Mouse (Mus musculus): Measurements from ENCODE around the gene Rtn2. TPM values are rescaled to one million over a fixed set of nuclear protein-coding genes. Genes with fewer than 3 reads are reported as not detected.
A peak's percentile ranks its signal among the peaks of the same experiment; 100 is the strongest.

Gene Rtn2
- total and polyA plus RNA-seq, 2 experiments from 2014 or later, result 104 to 172 TPM

DNA sequence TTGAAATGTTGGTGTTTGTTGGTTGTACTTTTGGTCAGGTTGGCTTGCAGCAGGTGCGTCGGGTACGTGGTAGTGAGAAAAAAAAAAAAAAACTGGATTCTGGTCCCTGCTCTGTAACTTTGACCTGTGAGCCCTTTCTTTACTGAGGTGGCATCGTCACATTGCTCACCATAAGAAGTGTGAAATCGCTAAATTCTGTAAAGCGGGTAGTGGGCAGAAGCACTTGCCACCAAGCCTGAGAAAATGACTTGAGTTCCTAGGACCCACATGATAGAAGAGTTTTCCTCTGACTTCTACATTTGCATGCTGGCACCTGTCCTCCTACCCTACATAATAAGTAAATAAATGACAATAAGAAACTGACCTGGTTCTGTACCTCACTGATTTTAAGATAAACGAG is 38.2 kb downstream of the Rtn2 start:
- no peaks in the 10 kb centered on the region for H3K9me3 ChIP-seq (ENCODE audit: low read length)
- peak overlapping the region; percentile 40; the same call in 1 of the 2 replicates for H3K4me3 ChIP-seq (ENCODE audit: low read depth, low read length)
- H3K36me3 ChIP-seq (ENCODE audit: insufficient read depth, low read length), result no peaks in the 10 kb centered on the region
- peaks cover 5% of the 10 kb centered on the region; the same call in 1 of the 2 replicates for H3K4me1 ChIP-seq (ENCODE audit: insufficient read depth, low read length)
- no peak for TF ChIP-seq CTCF (IDR thresholded peaks at IDR 0.05)
- no peak overlapping the region for H3K27ac ChIP-seq (ENCODE audit: low read depth, low read length)
- ATAC-seq (ENCODE audit: low FRiP score) (no peak), DNase-seq (ENCODE audit: low spot score) (no peak)
- no peaks in the 10 kb centered on the region for H3K27me3 ChIP-seq (ENCODE audit: insufficient read depth, low read length)
- H3K9ac ChIP-seq (replicated peaks; ENCODE audit: low read length, poor library complexity, severe bottlenecking), result no peak overlapping the region; the same call in 1 of the 2 replicates
- H3K4me2 ChIP-seq (ENCODE audit: low read depth, low read length, poor library complexity, severe bottlenecking), result peak overlapping the region; percentile 79
- 35% methylated on average over 7 of the region's 7 CpGs for WGBS

GRCm38 (mm10) chr7:19321464-19321863 is 39.0 kb downstream of the Rtn2 start:
- Histone ChIP-seq H3K9me3 (ENCODE audit: low read length) (no peaks in the 10 kb centered on the region), H3K4me3 (ENCODE audit: low read depth, low read length) (no peak overlapping the region), H3K27ac (ENCODE audit: low read depth, low read length) (no peak overlapping the region), H3K4me2 (ENCODE audit: low read depth, low read length, poor library complexity, severe bottlenecking) (no peak overlapping the region), H3K36me3 (ENCODE audit: insufficient read depth, low read length) (no peaks in the 10 kb centered on the region), H3K27me3 (ENCODE audit: insufficient read depth, low read length) (no peaks in the 10 kb centered on the region), H3K9ac (replicated peaks; ENCODE audit: low read length, poor library complexity, severe bottlenecking) (no peak overlapping the region), H3K4me1 (ENCODE audit: insufficient read depth, low read length) (peaks cover 7% of the 10 kb centered on the region)
- 71% methylated on average over 5 of the region's 5 CpGs for WGBS
- TF ChIP-seq CTCF (IDR thresholded peaks at IDR 0.05), result no peak
- no peak for ATAC-seq (ENCODE audit: low FRiP score)
- DNase-seq (ENCODE audit: low spot score), result no peak

GRCm38 (mm10) chr7:19322489-19322888 is 40.1 kb downstream of the Rtn2 start:
- no peak for DNase-seq (ENCODE audit: low spot score)
- Histone ChIP-seq H3K27ac (ENCODE audit: low read depth, low read length) (no peak overlapping the region), H3K27me3 (ENCODE audit: insufficient read depth, low read length) (no peaks in the 10 kb centered on the region), H3K36me3 (ENCODE audit: insufficient read depth, low read length) (no peaks in the 10 kb centered on the region), H3K4me2 (ENCODE audit: low read depth, low read length, poor library complexity, severe bottlenecking) (no peak overlapping the region), H3K9ac (replicated peaks; ENCODE audit: low read length, poor library complexity, severe bottlenecking) (no peak overlapping the region), H3K4me1 (ENCODE audit: insufficient read depth, low read length) (peaks cover 10% of the 10 kb centered on the region), H3K9me3 (ENCODE audit: low read length) (no peaks in the 10 kb centered on the region), H3K4me3 (ENCODE audit: low read depth, low read length) (no peak overlapping the region)
- no peak for TF ChIP-seq CTCF (IDR thresholded peaks at IDR 0.05)
- WGBS, result 61% methylated on average over 9 of the region's 9 CpGs
- no peak for ATAC-seq (ENCODE audit: low FRiP score)

DNA sequence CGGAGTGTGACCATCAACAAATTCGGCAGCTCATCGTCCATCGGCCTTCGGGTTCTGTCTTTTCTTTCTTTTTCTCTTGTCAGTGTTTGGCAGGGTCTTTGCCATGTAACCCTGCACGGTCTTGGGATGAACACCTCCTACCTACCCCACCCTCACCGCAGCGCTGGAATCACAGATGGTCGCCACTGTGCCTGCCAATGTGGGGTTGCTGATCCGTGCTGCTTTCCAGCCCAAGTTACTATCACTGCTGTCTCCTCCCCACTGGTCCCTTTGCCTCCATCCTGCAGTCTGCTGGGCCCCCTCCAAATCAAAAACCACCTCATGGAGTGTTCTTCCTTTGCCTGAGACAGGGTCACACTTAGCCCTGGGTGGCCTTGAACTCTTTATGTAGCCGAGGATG is 41.8 kb downstream of the Rtn2 start:
- H3K9me3 ChIP-seq (ENCODE audit: low read length), result no peaks in the 10 kb centered on the region
- no peak overlapping the region for H3K4me2 ChIP-seq (ENCODE audit: low read depth, low read length, poor library complexity, severe bottlenecking)
- no peaks in the 10 kb centered on the region for H3K36me3 ChIP-seq (ENCODE audit: insufficient read depth, low read length)
- no peaks in the 10 kb centered on the region for H3K27me3 ChIP-seq (ENCODE audit: insufficient read depth, low read length)
- H3K4me3 ChIP-seq (ENCODE audit: low read depth, low read length), result no peak overlapping the region
- no peak for TF ChIP-seq CTCF (IDR thresholded peaks at IDR 0.05)
- DNase-seq (ENCODE audit: low spot score) (no peak), ATAC-seq (ENCODE audit: low FRiP score) (no peak)
- no peak overlapping the region for H3K9ac ChIP-seq (replicated peaks; ENCODE audit: low read length, poor library complexity, severe bottlenecking)
- H3K4me1 ChIP-seq (ENCODE audit: insufficient read depth, low read length), result peaks cover 10% of the 10 kb centered on the region
- no peak overlapping the region for H3K27ac ChIP-seq (ENCODE audit: low read depth, low read length)
- 84% methylated on average over 11 of the region's 11 CpGs for WGBS

GRCm38 (mm10) chr7:19325262-19326199 is 43.1 kb downstream of the Rtn2 start:
- no peak for TF ChIP-seq CTCF (IDR thresholded peaks at IDR 0.05)
- Histone ChIP-seq H3K9me3 (ENCODE audit: low read length) (no peaks in the 10 kb centered on the region), H3K4me3 (ENCODE audit: low read depth, low read length) (no peak overlapping the region), H3K4me2 (ENCODE audit: low read depth, low read length, poor library complexity, severe bottlenecking) (no peak overlapping the region), H3K4me1 (ENCODE audit: insufficient read depth, low read length) (peaks cover 5% of the 10 kb centered on the region), H3K27ac (ENCODE audit: low read depth, low read length) (no peak overlapping the region), H3K36me3 (ENCODE audit: insufficient read depth, low read length) (no peaks in the 10 kb centered on the region), H3K27me3 (ENCODE audit: insufficient read depth, low read length) (no peaks in the 10 kb centered on the region), H3K9ac (replicated peaks; ENCODE audit: low read length, poor library complexity, severe bottlenecking) (no peak overlapping the region)
- no peak for ATAC-seq (ENCODE audit: low FRiP score)
- DNase-seq (ENCODE audit: low spot score), result no peak
- WGBS, result 75% methylated on average over 21 of the region's 21 CpGs

- Histone ChIP-seq H3K27ac (ENCODE audit: low read depth, low read length) (peak overlapping the region; percentile 8; the same call in 1 of the 2 replicates), H3K27me3 (ENCODE audit: insufficient read depth, low read length) (no peaks in the 10 kb centered on the region), H3K4me3 (ENCODE audit: low read depth, low read length) (peak overlapping the region; percentile 36), H3K4me2 (ENCODE audit: low read depth, low read length, poor library complexity, severe bottlenecking) (peak overlapping the region; percentile 66), H3K4me1 (ENCODE audit: insufficient read depth, low read length) (peaks cover 5% of the 10 kb centered on the region), H3K9me3 (ENCODE audit: low read length) (no peaks in the 10 kb centered on the region), H3K36me3 (ENCODE audit: insufficient read depth, low read length) (no peaks in the 10 kb centered on the region), H3K9ac (replicated peaks; ENCODE audit: low read length, poor library complexity, severe bottlenecking) (0 out of 2 replicates have a peak overlapping the region, but pooled peaks have one; percentile 34)
- DNase-seq (ENCODE audit: low spot score) (peak; percentile 61), ATAC-seq (ENCODE audit: low FRiP score) (peak; percentile 55; the same call in 1 of the 2 replicates)
- TF ChIP-seq CTCF (IDR thresholded peaks at IDR 0.05), result no peak
- WGBS, result 0% methylated on average over 18 of the region's 20 CpGs
These were observed 43.9 kb downstream of the Rtn2 start for GRCm38 (mm10) chr7:19326359-19326758.
